Mouse (Mus musculus): ENCODE data around the gene Vtcn1.

DNA sequence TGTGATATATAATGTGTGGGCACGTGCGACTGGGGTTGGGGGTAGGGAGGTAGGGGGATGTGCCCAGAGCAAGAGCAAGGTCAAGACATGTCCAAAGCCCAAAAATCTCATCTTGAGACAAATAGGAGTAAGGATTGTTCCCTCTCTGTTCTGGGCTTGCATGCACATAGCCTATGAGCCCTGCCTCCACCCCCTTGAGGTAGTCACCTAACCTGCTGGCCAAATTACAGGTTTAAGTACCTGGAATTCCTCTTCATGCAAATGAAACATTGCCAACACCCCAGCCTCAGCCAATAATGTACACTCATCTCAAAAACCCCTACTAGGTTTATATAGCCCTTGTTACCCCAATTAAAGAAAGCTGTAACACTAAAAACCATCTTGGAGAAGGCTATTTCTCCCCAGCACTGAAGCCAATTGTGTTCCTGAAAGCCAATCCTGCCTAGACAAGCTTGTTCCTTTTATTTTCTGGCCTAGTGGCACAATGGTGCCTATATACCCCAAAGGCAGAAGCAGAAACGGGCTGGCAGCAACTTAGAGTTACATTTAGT lies 26.3 kb upstream of the Vtcn1 start:
- no peak for TF ChIP-seq CTCF (IDR thresholded peaks at IDR 0.05)
- TF ChIP-seq EP300 (IDR thresholded peaks at IDR 0.05) = no peak
